Mouse (Mus musculus) embryonic fibroblast, embryonic 13.5 days (primary cell): ENCODE measurements at regions not wholly inside any gene's neighbourhood (a gene's known extent, or its start where the extent isn't known, plus 50 kb on each side); places are given as distances from the start of the nearest gene placed in this dataset.

Experiments used
- CTCF ChIP-seq: IDR thresholded peaks from 2 replicates; pipeline ENCODE4 v1.5.1; 2011; ENCODE audit warnings: mild to moderate bottlenecking, control low read depth, low read length, moderate library complexity, borderline replicate concordance; ENCODE audit not compliant: insufficient read depth
- POLR2A ChIP-seq: IDR thresholded peaks from 2 replicates; pipeline ENCODE4 v1.6.1; 2011; ENCODE audit warnings: low read depth, mild to moderate bottlenecking, control low read depth, low read length, moderate library complexity

DNA sequence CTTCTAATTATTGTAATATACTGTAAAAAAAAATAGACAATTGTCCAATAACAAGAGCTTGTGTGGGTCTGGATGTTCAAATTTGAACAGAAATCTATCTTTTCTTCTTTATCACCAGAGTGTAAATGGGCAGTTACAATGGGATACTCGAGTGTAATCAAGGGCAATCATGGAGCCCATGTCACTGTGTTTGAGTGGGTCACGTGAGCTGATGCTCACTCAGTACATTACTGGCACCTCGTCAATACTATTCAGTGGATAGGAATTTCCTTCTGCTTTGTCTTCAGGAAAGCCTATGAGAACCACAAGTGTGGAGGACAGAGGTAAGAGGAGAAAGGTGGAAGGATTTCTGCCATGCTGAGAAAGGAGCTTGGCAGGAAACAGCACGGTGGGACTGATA is 54.0 kb upstream of the Gm10192 start:
- TF ChIP-seq POLR2A = no peak
- TF ChIP-seq CTCF = no peak
